Mouse (Mus musculus): ENCODE data around the gene Med11.

DNA sequence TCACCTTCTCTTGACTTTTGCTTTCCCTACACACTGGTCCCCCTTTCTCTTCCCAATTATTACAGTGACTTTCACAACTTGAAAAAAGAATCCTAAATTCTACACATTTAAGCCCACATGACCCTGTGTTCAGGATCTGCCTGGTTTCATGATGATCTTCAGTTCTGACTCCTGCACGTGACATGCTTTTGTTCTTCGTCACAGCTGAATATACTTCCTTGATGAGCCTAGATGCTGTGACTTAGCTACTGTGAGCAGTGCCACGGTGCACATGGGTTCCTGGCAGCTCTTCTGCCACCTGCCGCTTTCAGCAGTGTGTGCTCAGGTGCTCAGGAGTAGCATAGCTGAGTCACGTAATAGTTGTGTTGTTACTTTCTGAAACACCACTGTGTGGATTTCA is 39.1 kb upstream of the Med11 start:
- TF ChIP-seq CTCF (IDR thresholded peaks at IDR 0.05) = no peak
- TF ChIP-seq EP300 (IDR thresholded peaks at IDR 0.05) = no peak

All from lung, postnatal 0 days (tissue).